Mouse (Mus musculus) limb, embryonic 13.5 days (tissue): Measurements from ENCODE around the gene Tmem174. TPM values are rescaled to one million over a fixed set of nuclear protein-coding genes. Genes with fewer than 3 reads are reported as not detected.

Experiments used
- ATAC-seq: fragments of 200-750 bp; cut with Nextera tagmentation; 2 replicates; pipeline ENCODE4 v1.8.0; 2017; ENCODE audit warnings: low read depth, moderate number of reproducible peaks, moderate TSS enrichment; ENCODE audit not compliant: low FRiP score
- H3K27ac ChIP-seq: fragments of 300-500 bp; sonication (generic); 2 replicates; pipeline ENCODE4 v1.5.1; 2015; ENCODE audit warnings: inconsistent platforms, mild to moderate bottlenecking, moderate library complexity
- H3K27me3 ChIP-seq: fragments of 300-500 bp; sonication (generic); 2 replicates; pipeline ENCODE4 v1.6.1; 2015; ENCODE audit warnings: mild to moderate bottlenecking, inconsistent platforms
- H3K36me3 ChIP-seq: fragments of 300-500 bp; sonication (generic); 2 replicates; pipeline ENCODE4 v1.6.1; 2015; ENCODE audit warnings: inconsistent platforms, mild to moderate bottlenecking, moderate library complexity
- H3K4me1 ChIP-seq: fragments of 300-500 bp; sonication (generic); 2 replicates; pipeline ENCODE4 v1.6.1; 2015; ENCODE audit warnings: inconsistent platforms
- H3K4me2 ChIP-seq: fragments of 300-500 bp; sonication (generic); replicated peaks from 2 replicates; pipeline ENCODE4 v1.6.1; 2015; ENCODE audit warnings: inconsistent platforms, mild to moderate bottlenecking, moderate library complexity
- H3K4me3 ChIP-seq: fragments of 300-500 bp; sonication (generic); 2 replicates; pipeline ENCODE4 v1.5.1; 2015; ENCODE audit warnings: moderate library complexity, mild to moderate bottlenecking, inconsistent platforms
- H3K9ac ChIP-seq: fragments of 300-500 bp; sonication (generic); 2 replicates; pipeline ENCODE4 v1.6.1; 2015; ENCODE audit warnings: mild to moderate bottlenecking, inconsistent platforms
- H3K9me3 ChIP-seq: fragments of 300-500 bp; sonication (generic); 2 replicates; pipeline ENCODE4 v1.6.1; 2016; ENCODE audit warnings: inconsistent platforms
- WGBS: fragments of 180-500 bp; shearing (Covaris S2); methylation state at CpG from one replicate; pipeline ENCODE4 v1.1.7; 2015; 5-methylcytosine and 5-hydroxymethylcytosine counted together
- polyA plus RNA-seq: library from polyadenylated mRNA; unstranded; fragments of >200 nt; fragmentation: Nextera tagmentation; extraction: Ambion mirVana; gene quantifications from 2 replicates; pipeline ENCODE4 v1.2.1, GENCODE M21; 2015

Gene Tmem174
- polyA plus RNA-seq, 1 experiment from 2014 or later: not detected

DNA sequence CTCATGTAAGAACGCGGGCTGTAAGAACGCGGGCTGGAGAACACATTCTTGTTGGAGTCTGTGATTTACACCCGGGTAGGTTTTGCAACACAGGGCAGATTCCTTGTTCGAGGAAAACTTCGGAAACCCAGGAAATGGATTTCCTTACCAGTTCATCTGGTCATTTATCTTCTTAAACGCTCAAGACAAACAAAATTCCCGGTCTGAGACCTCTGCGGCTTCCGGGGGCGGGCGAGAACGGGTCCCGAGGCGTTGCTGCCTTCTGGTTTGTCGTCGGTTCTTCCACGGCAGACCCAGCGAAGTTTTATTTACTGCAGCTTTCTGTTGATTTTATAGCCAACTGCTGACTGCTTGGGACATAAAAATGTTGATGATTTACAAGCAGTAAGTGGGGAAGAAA, 10.5 kb downstream of the Tmem174 start:
- Histone ChIP-seq H3K4me3 (no peak overlapping the region), H3K9ac (no peak overlapping the region), H3K4me1 (peaks cover 13% of the 10 kb centered on the region), H3K27ac (no peak overlapping the region), H3K9me3 (no peaks in the 10 kb centered on the region), H3K36me3 (no peaks in the 10 kb centered on the region), H3K4me2 (0 out of 2 replicates have a peak overlapping the region, but pooled peaks have one; percentile 21), H3K27me3 (peaks cover 10% of the 10 kb centered on the region)
- 33% methylated on average over 20 of the region's 20 CpGs for WGBS
- no peak for ATAC-seq

DNA sequence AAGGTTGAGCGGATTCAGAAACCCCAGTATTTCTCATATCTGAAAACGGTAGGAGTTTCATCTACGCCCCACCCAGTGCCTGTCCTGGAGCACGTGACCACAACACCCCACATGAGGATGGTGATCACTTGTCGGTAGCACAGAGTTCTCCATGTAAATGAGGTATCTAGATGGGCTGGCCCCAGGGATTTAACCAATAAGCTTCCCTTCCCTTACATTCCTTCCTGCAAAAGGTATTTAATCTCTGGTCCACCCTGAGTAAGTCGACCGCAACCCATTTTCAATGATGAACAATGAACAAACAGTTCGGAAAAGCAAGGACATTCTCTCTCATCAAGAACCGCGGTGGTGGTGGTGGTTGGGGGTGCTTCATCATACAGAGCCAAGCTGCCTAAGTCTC, 12.7 kb downstream of the Tmem174 start:
- H3K4me1 ChIP-seq: peaks cover 4% of the 10 kb centered on the region; the same call in 1 of the 2 replicates
- no peaks in the 10 kb centered on the region for H3K36me3 ChIP-seq
- H3K4me2 ChIP-seq: no peak overlapping the region
- H3K27me3 ChIP-seq: peaks cover 6% of the 10 kb centered on the region
- no peak for ATAC-seq
- H3K9ac ChIP-seq: no peak overlapping the region
- no peaks in the 10 kb centered on the region for H3K9me3 ChIP-seq
- H3K4me3 ChIP-seq: no peak overlapping the region
- H3K27ac ChIP-seq: no peak overlapping the region
- 91% methylated on average over 10 of the region's 10 CpGs for WGBS

DNA sequence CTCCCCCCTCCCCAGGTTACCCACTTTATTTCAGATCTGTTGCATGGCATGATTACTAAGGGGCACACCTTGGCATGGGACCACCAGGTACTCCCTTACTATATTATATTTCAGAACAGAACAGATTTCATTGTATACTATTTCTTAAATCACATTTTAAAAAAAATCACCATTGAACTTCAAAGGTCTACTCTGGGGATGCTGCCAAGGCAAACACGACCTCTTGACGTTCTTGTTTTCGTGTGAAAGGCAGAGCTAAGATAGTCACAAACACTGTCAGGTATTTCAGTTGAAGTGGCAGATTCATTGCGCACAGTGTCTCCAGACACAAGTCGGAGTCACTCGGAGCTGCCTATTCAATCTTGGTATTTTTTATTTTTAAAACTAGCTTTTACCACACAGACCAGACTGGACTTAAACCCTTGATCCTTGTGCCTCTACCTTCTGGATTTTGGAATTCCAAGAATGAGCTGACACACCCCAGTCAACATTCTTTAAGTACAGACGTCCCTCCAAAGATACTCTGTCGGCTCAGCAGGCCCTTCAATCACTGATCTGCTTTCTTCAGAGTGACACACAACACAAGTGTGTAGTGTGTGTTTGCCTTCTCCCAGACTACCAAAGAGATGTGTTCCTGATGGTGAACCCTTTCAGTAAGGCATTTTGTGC, 14.2 kb downstream of the Tmem174 start:
- H3K27ac ChIP-seq: no peak overlapping the region
- H3K4me2 ChIP-seq: no peak overlapping the region
- peaks cover 6% of the 10 kb centered on the region for H3K27me3 ChIP-seq
- no peaks in the 10 kb centered on the region for H3K36me3 ChIP-seq
- no peaks in the 10 kb centered on the region for H3K9me3 ChIP-seq
- peaks cover 4% of the 10 kb centered on the region; the same call in 1 of the 2 replicates for H3K4me1 ChIP-seq
- no peak overlapping the region for H3K9ac ChIP-seq
- no peak for ATAC-seq
- no peak overlapping the region for H3K4me3 ChIP-seq
- WGBS: 52% methylated on average over 8 of the region's 8 CpGs

DNA sequence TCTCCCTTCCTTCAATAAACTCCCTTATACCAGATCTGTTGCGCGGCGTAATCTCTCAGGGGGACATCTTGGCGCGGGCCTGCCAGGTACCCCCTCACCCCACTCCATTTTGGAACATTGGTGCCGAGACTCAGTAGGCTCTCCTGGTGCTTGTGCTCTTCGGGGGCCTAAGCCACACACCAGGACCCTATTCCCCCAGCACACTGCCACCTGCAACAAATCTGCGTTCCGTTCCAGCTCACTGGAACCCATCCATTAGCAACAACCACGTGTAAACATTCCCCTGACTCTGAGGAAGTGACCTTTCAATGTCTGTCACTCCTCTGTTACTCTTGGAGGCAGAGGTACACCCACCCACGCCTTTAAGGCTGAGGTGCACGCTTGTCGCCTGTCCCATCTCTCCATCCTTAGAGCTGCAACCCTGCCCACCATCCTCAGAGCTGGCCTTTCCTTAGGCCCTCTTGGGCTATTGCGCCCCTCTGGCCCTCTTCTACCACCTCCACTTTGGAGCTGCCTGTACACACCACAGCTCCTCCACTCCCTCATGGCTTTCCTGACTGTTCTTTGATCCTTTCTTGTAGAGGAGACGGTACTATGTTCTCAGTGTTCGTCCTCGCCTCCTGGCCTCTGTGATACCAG, 19.7 kb downstream of the Tmem174 start:
- no peak for ATAC-seq
- Histone ChIP-seq H3K27me3 (peaks cover 6% of the 10 kb centered on the region; the same call in 1 of the 2 replicates), H3K9me3 (peaks cover 16% of the 10 kb centered on the region), H3K4me1 (no peaks in the 10 kb centered on the region), H3K9ac (no peak overlapping the region), H3K4me3 (no peak overlapping the region), H3K27ac (no peak overlapping the region), H3K36me3 (no peaks in the 10 kb centered on the region), H3K4me2 (no peak overlapping the region)
- WGBS: 69% methylated on average over 17 of the region's 17 CpGs

DNA sequence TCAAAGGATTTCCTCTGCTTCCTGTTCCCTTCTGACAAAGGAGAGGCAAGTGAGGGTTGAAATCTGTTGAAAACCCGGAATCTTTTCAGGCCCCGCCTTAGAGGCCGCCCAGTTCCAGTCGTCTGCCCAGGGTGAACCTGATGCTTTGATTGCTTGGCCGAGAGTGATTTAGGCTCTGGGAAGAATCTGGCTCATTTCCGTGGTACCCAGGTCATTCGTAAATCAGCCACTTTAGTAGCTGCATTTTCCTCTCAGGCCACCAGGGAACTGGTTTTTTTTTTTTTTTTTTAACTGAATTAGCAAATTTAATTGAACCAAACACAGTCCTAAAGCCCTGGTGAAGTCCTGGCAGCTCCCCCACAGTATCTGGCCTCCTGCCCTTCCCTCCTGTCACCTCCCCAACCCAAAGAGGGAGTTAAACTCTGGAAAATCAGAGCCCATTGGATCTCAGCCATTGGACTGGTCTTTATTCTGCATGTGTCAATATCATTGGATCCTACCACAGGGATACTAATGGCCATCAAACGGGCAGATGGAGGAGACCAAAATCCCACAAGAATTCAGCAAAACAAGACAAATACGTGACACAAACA, 29.2 kb downstream of the Tmem174 start:
- peaks cover 10% of the 10 kb centered on the region for H3K9me3 ChIP-seq
- ATAC-seq: no peak
- no peaks in the 10 kb centered on the region for H3K36me3 ChIP-seq
- H3K27me3 ChIP-seq: no peaks in the 10 kb centered on the region; the same call in 1 of the 2 replicates
- H3K4me3 ChIP-seq: no peak overlapping the region
- no peak overlapping the region for H3K4me2 ChIP-seq
- no peaks in the 10 kb centered on the region; the same call in 1 of the 2 replicates for H3K4me1 ChIP-seq
- 33% methylated on average over 9 of the region's 9 CpGs for WGBS
- no peak overlapping the region for H3K9ac ChIP-seq
- no peak overlapping the region for H3K27ac ChIP-seq

DNA sequence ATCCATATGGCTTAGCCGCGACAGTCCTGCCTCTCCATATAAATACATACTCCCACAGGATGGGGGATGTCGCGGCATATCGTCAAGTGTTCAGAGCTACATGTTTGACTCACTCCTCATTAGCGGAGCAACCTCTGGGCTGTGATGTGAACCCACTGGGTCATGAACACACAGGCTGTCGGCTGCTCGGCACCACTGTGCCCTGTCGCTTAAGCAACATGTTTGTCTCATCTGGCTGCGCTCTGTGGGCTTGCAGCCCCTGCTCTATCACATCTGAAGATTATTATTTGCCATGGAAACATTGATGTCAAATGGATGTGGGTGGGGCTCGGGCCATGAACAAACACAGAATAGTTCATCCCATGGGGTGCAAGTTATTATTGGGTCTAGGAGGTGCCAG, 33.4 kb downstream of the Tmem174 start:
- Histone ChIP-seq H3K4me1 (no peaks in the 10 kb centered on the region; the same call in 1 of the 2 replicates), H3K9me3 (peaks cover 5% of the 10 kb centered on the region; the same call in 1 of the 2 replicates), H3K9ac (no peak overlapping the region), H3K4me2 (no peak overlapping the region), H3K36me3 (no peaks in the 10 kb centered on the region), H3K4me3 (no peak overlapping the region), H3K27ac (no peak overlapping the region), H3K27me3 (peaks cover 3% of the 10 kb centered on the region; the same call in 1 of the 2 replicates)
- WGBS: 63% methylated on average over 11 of the region's 11 CpGs
- peak; percentile 24; the same call in 1 of the 2 replicates for ATAC-seq

DNA sequence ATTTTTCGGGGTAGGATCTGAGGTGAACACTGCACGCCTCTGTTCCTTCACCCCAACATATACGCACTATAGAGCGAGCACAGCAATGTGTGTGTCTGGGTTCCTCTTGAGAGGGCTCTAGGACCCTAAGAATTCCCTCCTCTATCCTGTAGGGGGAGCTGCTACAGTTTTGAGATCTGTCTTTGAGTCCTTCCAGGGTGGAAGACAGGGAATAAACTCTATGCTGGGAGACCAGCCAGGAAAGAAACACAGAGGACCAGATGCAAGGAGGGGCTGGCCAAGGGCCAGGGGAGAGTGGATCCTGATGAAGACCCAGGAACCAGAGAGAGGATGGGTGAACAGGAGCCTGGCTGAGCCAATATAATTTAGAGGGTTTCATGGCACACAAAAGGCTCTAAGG, 40.5 kb downstream of the Tmem174 start:
- 85% methylated on average over 4 of the region's 4 CpGs for WGBS
- no peaks in the 10 kb centered on the region; the same call in 1 of the 2 replicates for H3K9me3 ChIP-seq
- H3K27ac ChIP-seq: no peak overlapping the region

DNA sequence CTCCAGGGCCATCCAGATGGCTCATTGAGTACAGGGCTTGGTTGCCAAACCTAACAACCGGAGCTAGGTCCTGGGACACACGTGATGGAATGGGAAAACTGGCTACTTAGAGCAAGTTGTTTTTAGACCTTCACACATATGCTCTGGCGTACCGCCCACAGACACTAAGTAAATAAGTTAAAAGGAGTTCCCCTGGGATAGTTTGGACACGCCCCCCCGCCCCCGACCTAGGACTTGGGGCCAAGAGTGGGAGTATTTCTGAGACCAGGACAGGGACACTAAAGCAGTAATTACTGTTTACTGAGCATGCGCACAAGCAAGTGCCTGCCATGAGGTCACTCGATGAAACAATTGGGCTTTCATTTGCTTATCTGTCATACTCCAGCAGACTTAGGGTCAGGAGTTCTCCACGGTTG, 42.5 kb downstream of the Tmem174 start:
- no peaks in the 10 kb centered on the region for H3K36me3 ChIP-seq

More for the DNA sequence above, 40.5 kb downstream of the Tmem174 start:
- Histone ChIP-seq H3K4me3 (no peak overlapping the region), H3K9ac (no peak overlapping the region), H3K4me2 (no peak overlapping the region), H3K4me1 (peaks cover 10% of the 10 kb centered on the region), H3K27me3 (peaks cover 42% of the 10 kb centered on the region), H3K36me3 (no peaks in the 10 kb centered on the region)
- no peak for ATAC-seq

DNA sequence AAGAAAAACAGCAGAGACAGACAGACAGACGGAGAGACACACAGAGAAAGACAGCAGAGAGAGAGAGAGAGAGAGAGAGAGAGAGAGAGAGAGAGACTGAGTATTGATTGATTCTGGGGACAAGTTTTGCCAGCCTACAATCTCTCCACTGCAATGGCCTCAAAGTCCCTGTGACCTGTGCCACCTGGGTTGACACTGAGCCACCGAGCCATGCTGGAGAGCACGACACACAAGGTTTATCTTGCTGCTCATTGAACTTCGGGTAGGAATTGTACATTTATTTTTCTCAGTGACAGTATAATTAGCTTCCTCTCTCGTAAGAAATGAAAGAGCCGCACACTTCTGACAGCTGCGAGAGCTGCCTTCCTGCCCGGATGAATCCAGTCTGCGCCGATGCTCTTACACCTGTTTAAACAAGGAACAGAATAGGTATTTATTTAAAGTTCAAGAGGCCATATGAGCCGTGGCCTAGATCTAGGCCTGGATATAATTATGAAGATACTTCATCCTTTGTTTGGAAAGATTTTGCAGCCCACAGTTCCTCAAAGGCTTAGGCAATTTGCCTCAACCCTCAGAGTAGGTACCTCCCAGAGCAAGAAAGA, 43.2 kb downstream of the Tmem174 start:
- H3K27ac ChIP-seq: no peak overlapping the region
- no peaks in the 10 kb centered on the region for H3K9me3 ChIP-seq
- H3K27me3 ChIP-seq: peaks cover 55% of the 10 kb centered on the region
- no peak for ATAC-seq
- H3K9ac ChIP-seq: no peak overlapping the region
- H3K36me3 ChIP-seq: no peaks in the 10 kb centered on the region
- H3K4me3 ChIP-seq: no peak overlapping the region
- H3K4me2 ChIP-seq: no peak overlapping the region
- WGBS: 64% methylated on average over 11 of the region's 11 CpGs
- H3K4me1 ChIP-seq: peaks cover 31% of the 10 kb centered on the region

More for the DNA sequence above, 42.5 kb downstream of the Tmem174 start:
- no peak overlapping the region for H3K27ac ChIP-seq
- no peak overlapping the region for H3K4me3 ChIP-seq
- H3K9ac ChIP-seq: no peak overlapping the region
- WGBS: 67% methylated on average over 10 of the region's 10 CpGs
- H3K27me3 ChIP-seq: peaks cover 48% of the 10 kb centered on the region
- no peak overlapping the region for H3K4me2 ChIP-seq
- H3K4me1 ChIP-seq: peaks cover 24% of the 10 kb centered on the region
- H3K9me3 ChIP-seq: no peaks in the 10 kb centered on the region
- ATAC-seq: no peak

DNA sequence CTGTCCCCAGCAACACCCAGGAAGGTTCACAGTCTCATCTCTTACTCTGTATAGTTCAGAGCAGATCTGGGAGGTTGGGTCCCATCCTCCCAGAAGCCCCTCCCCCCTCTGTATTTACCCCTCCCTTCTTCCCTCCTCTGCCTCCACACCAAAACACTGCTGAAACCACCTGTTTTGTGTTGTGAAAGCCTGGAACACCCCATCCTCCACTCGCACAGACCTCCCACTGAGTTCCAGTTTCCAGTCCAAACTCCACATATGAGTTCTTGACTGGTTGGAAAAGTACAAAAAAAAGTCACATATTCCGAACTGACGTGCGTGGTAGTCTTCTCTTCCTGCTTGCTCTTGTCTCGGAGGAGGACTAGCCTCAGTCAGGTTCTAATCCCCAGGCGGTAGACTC, 45.8 kb downstream of the Tmem174 start:
- Histone ChIP-seq H3K27ac (no peak overlapping the region), H3K4me3 (no peak overlapping the region), H3K9me3 (no peaks in the 10 kb centered on the region), H3K9ac (no peak overlapping the region), H3K27me3 (peaks cover 64% of the 10 kb centered on the region), H3K4me2 (no peak overlapping the region), H3K4me1 (peaks cover 46% of the 10 kb centered on the region), H3K36me3 (no peaks in the 10 kb centered on the region)
- 39% methylated on average over 6 of the region's 6 CpGs for WGBS
- ATAC-seq: no peak

DNA sequence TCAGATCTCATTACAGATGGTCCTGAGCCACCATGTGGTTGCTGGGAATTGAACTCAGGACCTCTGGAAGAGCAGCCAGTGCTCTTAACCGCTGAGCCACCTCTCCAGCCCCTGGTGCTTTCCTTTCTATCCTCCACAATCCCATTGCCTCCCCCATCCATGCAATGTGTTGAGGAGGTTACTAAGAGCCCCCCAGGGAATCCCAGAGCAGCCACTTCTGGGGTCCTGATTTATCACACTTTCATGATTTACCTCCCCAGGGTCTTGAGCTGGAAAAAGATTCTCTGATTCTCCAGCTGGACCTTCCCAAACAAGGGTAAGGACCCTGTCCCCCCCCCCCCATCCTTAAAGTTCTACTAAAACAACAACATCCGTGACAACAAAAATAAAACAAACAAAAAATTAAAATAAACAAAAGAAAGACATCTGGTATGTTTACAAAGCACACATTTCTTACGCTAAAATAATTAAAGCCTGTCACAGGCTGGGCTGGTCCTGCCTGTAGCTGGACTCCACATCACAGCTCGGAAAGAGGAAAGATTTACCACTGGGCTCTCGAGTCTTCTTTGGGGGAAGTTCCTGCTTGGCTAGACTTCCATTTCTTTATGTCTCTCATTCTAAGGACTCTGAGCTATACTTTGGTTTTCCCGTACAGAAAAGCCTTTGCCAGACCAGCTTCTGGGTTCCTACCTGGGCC, 46.4 kb downstream of the Tmem174 start:
- no peak overlapping the region for H3K27ac ChIP-seq
- peaks cover 48% of the 10 kb centered on the region for H3K4me1 ChIP-seq
- 44% methylated on average over 6 of the region's 6 CpGs for WGBS

More for the DNA sequence above, 46.4 kb downstream of the Tmem174 start:
- H3K4me3 ChIP-seq: no peak overlapping the region
- no peak for ATAC-seq
- no peaks in the 10 kb centered on the region for H3K9me3 ChIP-seq
- no peaks in the 10 kb centered on the region for H3K36me3 ChIP-seq
- peaks cover 69% of the 10 kb centered on the region for H3K27me3 ChIP-seq
- H3K9ac ChIP-seq: no peak overlapping the region
- no peak overlapping the region for H3K4me2 ChIP-seq
